Mouse (Mus musculus) ES-Bruce4 (cell line): Measurements from ENCODE around the gene Grn. TPM values are rescaled to one million over a fixed set of nuclear protein-coding genes. Genes with fewer than 3 reads are reported as not detected.
"Not testable (repeated sequence)": the region's sequence is repeated elsewhere in the genome, so short reads cannot be mapped to it uniquely, and the experiment has no call there.

ENCODE experiments used
- H3K27ac ChIP-seq: 2 replicates; pipeline ENCODE4 v1.5.1; 2012; ENCODE audit warnings: low read length, inconsistent platforms; ENCODE audit not compliant: insufficient read depth
- H3K27me3 ChIP-seq: 2 replicates; pipeline ENCODE4 v1.6.1; 2012; ENCODE audit warnings: mild to moderate bottlenecking, low read length, inconsistent platforms; ENCODE audit not compliant: control insufficient read depth, poor library complexity, insufficient read depth, severe bottlenecking
- H3K36me3 ChIP-seq: 2 replicates; pipeline ENCODE4 v1.6.1; 2012; ENCODE audit warnings: inconsistent platforms, mild to moderate bottlenecking, low read length, moderate library complexity; ENCODE audit not compliant: control insufficient read depth, poor library complexity, insufficient read depth, severe bottlenecking
- H3K4me1 ChIP-seq: one replicate; pipeline ENCODE4 v1.8.1; 2011; ENCODE audit warnings: low read length; ENCODE audit not compliant: control insufficient read depth, insufficient read depth
- H3K4me3 ChIP-seq: 2 replicates; pipeline ENCODE4 v1.5.1; 2011; ENCODE audit warnings: low read depth, mild to moderate bottlenecking, low read length
- H3K9ac ChIP-seq: 2 replicates; pipeline ENCODE4 v1.6.1; 2012; ENCODE audit warnings: low read depth, mild to moderate bottlenecking, inconsistent platforms; ENCODE audit not compliant: poor library complexity, severe bottlenecking
- H3K9me3 ChIP-seq: replicated peaks from 2 replicates; pipeline ENCODE4 v1.6.1; 2012; ENCODE audit warnings: mild to moderate bottlenecking, low read length, inconsistent platforms; ENCODE audit not compliant: control insufficient read depth, poor library complexity, insufficient read depth, severe bottlenecking
- CTCF ChIP-seq: IDR thresholded peaks from one replicate; pipeline ENCODE4 v1.8.1; 2011; ENCODE audit warnings: low read depth, low read length
- EP300 ChIP-seq: IDR thresholded peaks from 2 replicates; pipeline ENCODE4 v1.6.1; 2011; ENCODE audit warnings: low read depth, low read length; ENCODE audit not compliant: insufficient read depth
- POLR2A ChIP-seq: IDR thresholded peaks from one replicate; pipeline ENCODE4 v1.8.1; 2011; ENCODE audit warnings: low read length; ENCODE audit not compliant: insufficient read depth
- polyA plus RNA-seq: library from polyadenylated mRNA; stranded (reverse); fragments of >200 nt; gene quantifications from 2 replicates; pipeline ENCODE4 v1.2.4, GENCODE M21; 2011; ENCODE audit warnings: low read depth; ENCODE audit not compliant: missing spikeins, insufficient read depth, insufficient read length

Grn gene
- polyA plus RNA-seq, 1 experiment, result 68.4 TPM

- TF ChIP-seq POLR2A (no peak), CTCF (no peak), EP300 (no peak)
- peaks cover 3% of the 10 kb centered on the region for H3K4me1 ChIP-seq
- H3K9me3 ChIP-seq, result no peaks in the 10 kb centered on the region
- H3K9ac ChIP-seq, result peak overlapping the region; percentile 47
- H3K4me3 ChIP-seq, result no peak overlapping the region
- H3K36me3 ChIP-seq, result peaks cover 12% of the 10 kb centered on the region
- no peaks in the 10 kb centered on the region for H3K27me3 ChIP-seq
- peak overlapping the region; percentile 40; the same call in 1 of the 2 replicates for H3K27ac ChIP-seq
Measured at GRCm38 (mm10) chr11:102409795-102410330, 20.3 kb upstream of the Grn start.

DNA sequence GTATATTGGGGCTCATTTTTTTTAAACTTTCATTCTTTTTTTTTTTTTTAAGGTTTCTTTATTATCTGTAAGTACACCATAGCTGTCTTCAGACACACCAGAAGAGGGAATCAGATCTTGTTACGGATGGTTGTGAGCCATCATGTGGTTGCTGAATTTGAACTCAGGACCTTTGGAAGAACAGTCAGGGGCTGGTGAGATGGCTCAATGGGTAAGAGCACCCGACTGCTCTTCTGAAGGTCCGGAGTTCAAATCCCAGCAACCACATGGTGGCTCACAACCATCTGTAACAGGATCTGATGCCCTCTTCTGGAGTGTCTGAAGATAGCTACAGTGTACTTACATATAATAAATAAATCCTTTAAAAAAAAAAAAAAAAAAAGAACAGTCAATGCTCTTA lies 19.8 kb upstream of the Grn start:
- not testable (repeated sequence) for H3K4me1 ChIP-seq, H3K27ac ChIP-seq, H3K9me3 ChIP-seq, H3K4me3 ChIP-seq, H3K36me3 ChIP-seq, H3K9ac ChIP-seq, H3K27me3 ChIP-seq

DNA sequence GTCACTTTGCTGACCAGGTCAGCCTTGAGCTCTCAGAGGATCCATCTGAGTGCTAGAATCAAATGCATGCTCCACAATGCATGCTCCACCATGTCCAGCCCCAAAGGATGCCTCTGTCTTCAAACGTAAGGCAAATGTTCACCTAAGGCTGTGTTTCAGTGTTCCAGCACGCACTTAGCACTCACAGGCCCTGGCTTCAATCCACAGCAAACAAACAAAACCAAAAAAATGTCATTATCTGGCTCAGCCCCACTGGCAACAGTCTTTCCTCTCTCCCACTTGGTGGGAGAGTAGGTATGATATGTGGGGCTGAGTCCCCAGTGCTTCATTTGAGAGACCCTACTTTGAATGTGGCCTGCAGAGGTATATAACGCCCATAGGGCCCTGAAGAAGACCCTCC lies 19.1 kb upstream of the Grn start:
- no peak overlapping the region for H3K9ac ChIP-seq
- H3K27me3 ChIP-seq, result no peaks in the 10 kb centered on the region
- no peak overlapping the region for H3K27ac ChIP-seq
- no peaks in the 10 kb centered on the region for H3K9me3 ChIP-seq
- no peak for TF ChIP-seq EP300
- no peak for TF ChIP-seq POLR2A
- TF ChIP-seq CTCF, result no peak
- H3K36me3 ChIP-seq, result peaks cover 1% of the 10 kb centered on the region; the same call in 1 of the 2 replicates
- no peaks in the 10 kb centered on the region for H3K4me1 ChIP-seq
- no peak overlapping the region for H3K4me3 ChIP-seq

DNA sequence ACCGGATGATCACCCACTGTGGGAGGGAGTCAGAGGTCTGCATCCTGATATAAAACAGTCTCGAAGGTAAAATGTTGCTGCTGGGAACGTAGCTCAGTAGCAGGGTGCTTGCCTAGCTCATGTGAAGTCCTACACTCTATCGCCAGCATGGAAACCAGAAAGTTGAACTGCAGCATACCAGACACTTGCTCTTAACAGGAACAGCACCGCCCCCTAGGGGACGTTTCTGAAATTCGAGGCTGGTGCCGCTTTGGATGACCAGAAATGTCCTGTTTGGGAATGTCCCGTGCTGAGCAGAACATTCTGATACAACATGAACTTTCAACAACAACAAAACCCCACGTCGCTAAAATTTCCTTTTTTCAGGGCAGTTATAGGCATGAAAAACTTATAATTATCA lies 18.4 kb upstream of the Grn start:
- Histone ChIP-seq H3K9ac (no peak overlapping the region), H3K9me3 (no peaks in the 10 kb centered on the region), H3K27ac (no peak overlapping the region), H3K27me3 (no peaks in the 10 kb centered on the region), H3K4me3 (no peak overlapping the region), H3K36me3 (no peaks in the 10 kb centered on the region), H3K4me1 (no peaks in the 10 kb centered on the region)
- TF ChIP-seq CTCF, result peak; percentile 83
- no peak for TF ChIP-seq POLR2A
- TF ChIP-seq EP300, result 0 out of 2 replicates have a peak, but pooled peaks have one; percentile 38

DNA sequence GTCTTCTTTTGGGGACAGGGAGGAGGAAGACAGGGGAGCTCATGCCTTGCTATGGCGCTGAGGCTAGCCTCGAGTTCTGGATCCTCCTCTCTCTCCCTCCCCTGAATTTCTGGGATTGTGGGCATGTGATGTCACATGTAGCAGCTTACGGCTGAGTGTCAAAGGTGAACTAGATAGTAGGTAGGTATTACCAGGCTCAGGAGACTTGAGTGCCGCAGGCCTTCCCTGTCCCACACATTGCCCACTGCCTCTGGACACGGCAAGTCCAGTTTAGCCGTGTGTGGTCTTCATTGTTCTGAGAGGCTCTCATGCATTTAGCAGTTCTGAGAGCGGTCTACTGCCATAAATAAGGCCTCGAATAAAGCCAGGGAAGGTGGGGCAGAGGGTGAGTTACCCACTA lies 17.1 kb upstream of the Grn start:
- H3K4me3 ChIP-seq, result no peak overlapping the region
- no peak overlapping the region for H3K27ac ChIP-seq
- TF ChIP-seq CTCF, result no peak
- TF ChIP-seq EP300, result no peak
- TF ChIP-seq POLR2A, result no peak
- no peaks in the 10 kb centered on the region for H3K4me1 ChIP-seq
- H3K36me3 ChIP-seq, result no peaks in the 10 kb centered on the region
- H3K9me3 ChIP-seq, result no peaks in the 10 kb centered on the region
- H3K9ac ChIP-seq, result no peak overlapping the region
- H3K27me3 ChIP-seq, result no peaks in the 10 kb centered on the region

DNA sequence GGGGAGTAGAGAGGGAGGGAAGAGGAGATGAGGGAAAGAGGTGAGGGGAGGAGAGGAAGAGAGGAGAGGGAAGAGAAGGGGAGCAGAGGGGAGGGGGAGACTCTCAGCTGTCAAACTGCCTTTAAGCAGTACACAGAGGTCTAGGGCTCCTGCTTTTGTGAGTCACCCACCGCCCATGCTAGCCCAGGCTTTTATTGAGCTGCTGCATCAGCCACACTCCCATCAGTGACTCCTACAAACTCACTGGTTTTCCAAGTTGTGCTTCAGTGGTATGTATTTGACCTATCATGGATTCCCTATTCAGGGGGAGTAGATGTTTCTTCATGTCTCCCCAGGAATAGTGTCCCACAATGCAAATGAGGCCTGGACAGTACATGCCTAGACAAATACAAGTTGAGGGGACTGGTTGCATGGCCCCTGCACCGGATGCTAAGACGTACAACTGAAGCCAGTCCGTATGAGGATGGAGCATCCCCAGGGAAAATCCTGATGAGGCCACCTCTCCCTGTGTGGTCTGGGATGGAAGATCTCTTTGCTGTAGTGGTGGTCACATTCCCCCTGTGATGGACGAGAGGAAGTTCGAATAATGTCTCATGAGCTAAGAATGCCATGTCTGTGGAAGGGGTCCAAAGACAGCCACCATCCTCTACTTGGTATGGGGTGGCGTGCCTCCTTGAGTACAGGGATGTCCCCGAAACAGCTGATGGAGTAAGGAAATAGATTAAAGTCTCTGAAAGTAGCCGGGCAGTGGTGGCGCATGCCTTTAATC lies 14.9 kb upstream of the Grn start:
- no peak for TF ChIP-seq CTCF
- TF ChIP-seq EP300, result no peak
- no peak for TF ChIP-seq POLR2A
- H3K9me3 ChIP-seq, result no peaks in the 10 kb centered on the region

More for the DNA sequence above, 14.9 kb upstream of the Grn start:
- Histone ChIP-seq H3K27ac (peak overlapping the region; percentile 66), H3K4me3 (no peak overlapping the region), H3K9ac (0 out of 2 replicates have a peak overlapping the region, but pooled peaks have one; percentile 29), H3K4me1 (no peaks in the 10 kb centered on the region), H3K36me3 (no peaks in the 10 kb centered on the region), H3K27me3 (no peaks in the 10 kb centered on the region)
